Mouse (Mus musculus): ENCODE measurements at regions not wholly inside any gene's neighbourhood (a gene's known extent, or its start where the extent isn't known, plus 50 kb on each side); places are given as distances from the start of the nearest gene placed in this dataset.

GRCm38 (mm10) chr5:83890619-83891185 is 526.5 kb downstream of the Epha5 start:
- Histone ChIP-seq H3K4me3 (replicated peaks; ENCODE audit: insufficient read depth, low read depth, low read length) (no peak overlapping the region), H3K27ac (ENCODE audit: insufficient read depth, low read length) (no peak overlapping the region), H3K4me1 (ENCODE audit: control insufficient read depth, insufficient read depth, low read length) (no peaks in the 10 kb centered on the region), H3K27me3 (ENCODE audit: control insufficient read depth, insufficient read depth, low read length) (no peaks in the 10 kb centered on the region)
- TF ChIP-seq POLR2A (IDR thresholded peaks at IDR 0.05; ENCODE audit: borderline replicate concordance, insufficient read depth, low read length) (no peak), CTCF (IDR thresholded peaks at IDR 0.05; ENCODE audit: borderline replicate concordance, insufficient read depth, low read depth, low read length) (no peak)
- DNase-seq: no peak
- 57% methylated on average over 2 of the region's 2 CpGs for WGBS

GRCm38 (mm10) chr5:83872052-83872451 is 517.1 kb upstream of the Tecrl start:
- TF ChIP-seq POLR2A (IDR thresholded peaks at IDR 0.05; ENCODE audit: borderline replicate concordance, insufficient read depth, low read length) (no peak), CTCF (IDR thresholded peaks at IDR 0.05; ENCODE audit: borderline replicate concordance, insufficient read depth, low read depth, low read length) (no peak)
- no peaks in the 10 kb centered on the region for H3K27me3 ChIP-seq (ENCODE audit: control insufficient read depth, insufficient read depth, low read length)
- 47% methylated on average over 1 of the region's 1 CpGs for WGBS
- no peak overlapping the region for H3K4me3 ChIP-seq (replicated peaks; ENCODE audit: insufficient read depth, low read depth, low read length)
- no peaks in the 10 kb centered on the region for H3K4me1 ChIP-seq (ENCODE audit: control insufficient read depth, insufficient read depth, low read length)
- DNase-seq: no peak
- H3K27ac ChIP-seq (ENCODE audit: insufficient read depth, low read length): no peak overlapping the region

GRCm38 (mm10) chr5:83868359-83868758 is 513.4 kb upstream of the Tecrl start:
- Histone ChIP-seq H3K4me1 (ENCODE audit: control insufficient read depth, insufficient read depth, low read length) (no peaks in the 10 kb centered on the region), H3K27ac (ENCODE audit: insufficient read depth, low read length) (no peak overlapping the region), H3K27me3 (ENCODE audit: control insufficient read depth, insufficient read depth, low read length) (no peaks in the 10 kb centered on the region), H3K4me3 (replicated peaks; ENCODE audit: insufficient read depth, low read depth, low read length) (no peak overlapping the region)
- no peak for TF ChIP-seq CTCF (IDR thresholded peaks at IDR 0.05; ENCODE audit: borderline replicate concordance, insufficient read depth, low read depth, low read length)
- DNase-seq: no peak
- WGBS: 79% methylated on average over 4 of the region's 4 CpGs

GRCm38 (mm10) chr5:83861674-83862073 is 506.7 kb upstream of the Tecrl start:
- H3K4me1 ChIP-seq (ENCODE audit: control insufficient read depth, insufficient read depth, low read length): no peaks in the 10 kb centered on the region
- no peak overlapping the region for H3K4me3 ChIP-seq (replicated peaks; ENCODE audit: insufficient read depth, low read depth, low read length)
- H3K27me3 ChIP-seq (ENCODE audit: control insufficient read depth, insufficient read depth, low read length): no peaks in the 10 kb centered on the region
- no peak overlapping the region for H3K27ac ChIP-seq (ENCODE audit: insufficient read depth, low read length)
- no peak for DNase-seq
- no peak for TF ChIP-seq CTCF (IDR thresholded peaks at IDR 0.05; ENCODE audit: borderline replicate concordance, insufficient read depth, low read depth, low read length)
- TF ChIP-seq POLR2A (IDR thresholded peaks at IDR 0.05; ENCODE audit: borderline replicate concordance, insufficient read depth, low read length): no peak

- H3K4me1 ChIP-seq (ENCODE audit: control insufficient read depth, insufficient read depth, low read length): no peaks in the 10 kb centered on the region
- TF ChIP-seq POLR2A (IDR thresholded peaks at IDR 0.05; ENCODE audit: borderline replicate concordance, insufficient read depth, low read length) (no peak), CTCF (IDR thresholded peaks at IDR 0.05; ENCODE audit: borderline replicate concordance, insufficient read depth, low read depth, low read length) (no peak)
- WGBS: 17% methylated on average over 4 of the region's 4 CpGs
- DNase-seq: no peak
- H3K4me3 ChIP-seq (replicated peaks; ENCODE audit: insufficient read depth, low read depth, low read length): no peak overlapping the region
- H3K27me3 ChIP-seq (ENCODE audit: control insufficient read depth, insufficient read depth, low read length): no peaks in the 10 kb centered on the region
- no peak overlapping the region for H3K27ac ChIP-seq (ENCODE audit: insufficient read depth, low read length)
Measured at GRCm38 (mm10) chr5:83852022-83852421, 497.0 kb upstream of the Tecrl start.

- Histone ChIP-seq H3K4me1 (ENCODE audit: control insufficient read depth, insufficient read depth, low read length) (no peaks in the 10 kb centered on the region), H3K27me3 (ENCODE audit: control insufficient read depth, insufficient read depth, low read length) (no peaks in the 10 kb centered on the region), H3K27ac (ENCODE audit: insufficient read depth, low read length) (no peak overlapping the region), H3K4me3 (replicated peaks; ENCODE audit: insufficient read depth, low read depth, low read length) (no peak overlapping the region)
- no peak for DNase-seq
- TF ChIP-seq POLR2A (IDR thresholded peaks at IDR 0.05; ENCODE audit: borderline replicate concordance, insufficient read depth, low read length): no peak
- TF ChIP-seq CTCF (IDR thresholded peaks at IDR 0.05; ENCODE audit: borderline replicate concordance, insufficient read depth, low read depth, low read length): no peak
- 72% methylated on average over 2 of the region's 2 CpGs for WGBS
Measured at GRCm38 (mm10) chr5:83826561-83826960, 471.6 kb upstream of the Tecrl start.

DNA sequence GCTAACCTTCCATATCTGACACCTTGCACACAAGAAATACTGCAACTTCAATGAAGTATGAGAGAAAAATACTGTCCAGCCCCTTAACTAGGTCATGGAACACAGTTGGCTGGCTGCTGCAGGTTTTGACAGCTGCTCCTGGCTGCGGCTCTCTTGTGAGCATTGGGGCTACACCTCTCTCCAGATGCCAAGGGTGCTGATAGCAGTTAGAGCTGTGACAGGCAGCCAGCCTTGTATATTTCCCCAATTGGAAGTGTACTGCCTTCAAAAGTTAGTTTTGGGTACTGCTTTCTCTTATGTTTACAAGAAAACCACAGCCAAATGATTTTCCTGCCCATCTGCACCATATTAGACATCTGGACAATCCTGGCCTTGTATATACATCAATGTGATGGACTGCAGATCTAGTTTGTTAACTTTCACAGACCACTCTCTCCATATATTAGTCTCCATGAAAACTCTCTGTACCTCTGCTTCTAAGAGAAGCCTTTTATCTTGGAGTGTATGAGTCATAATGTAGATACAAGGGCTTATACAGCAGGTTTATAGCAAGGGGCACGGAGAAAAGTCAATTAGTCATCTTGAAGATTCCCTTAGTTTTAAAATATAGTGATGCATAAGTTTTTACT is 470.0 kb upstream of the Tecrl start:
- H3K4me3 ChIP-seq (replicated peaks; ENCODE audit: insufficient read depth, low read depth, low read length): no peak overlapping the region
- H3K4me1 ChIP-seq (ENCODE audit: control insufficient read depth, insufficient read depth, low read length): no peaks in the 10 kb centered on the region
- WGBS: 74% methylated on average over 2 of the region's 2 CpGs
- DNase-seq: no peak
- TF ChIP-seq CTCF (IDR thresholded peaks at IDR 0.05; ENCODE audit: borderline replicate concordance, insufficient read depth, low read depth, low read length): no peak
- TF ChIP-seq POLR2A (IDR thresholded peaks at IDR 0.05; ENCODE audit: borderline replicate concordance, insufficient read depth, low read length): no peak
- H3K27me3 ChIP-seq (ENCODE audit: control insufficient read depth, insufficient read depth, low read length): no peaks in the 10 kb centered on the region
- no peak overlapping the region for H3K27ac ChIP-seq (ENCODE audit: insufficient read depth, low read length)

DNA sequence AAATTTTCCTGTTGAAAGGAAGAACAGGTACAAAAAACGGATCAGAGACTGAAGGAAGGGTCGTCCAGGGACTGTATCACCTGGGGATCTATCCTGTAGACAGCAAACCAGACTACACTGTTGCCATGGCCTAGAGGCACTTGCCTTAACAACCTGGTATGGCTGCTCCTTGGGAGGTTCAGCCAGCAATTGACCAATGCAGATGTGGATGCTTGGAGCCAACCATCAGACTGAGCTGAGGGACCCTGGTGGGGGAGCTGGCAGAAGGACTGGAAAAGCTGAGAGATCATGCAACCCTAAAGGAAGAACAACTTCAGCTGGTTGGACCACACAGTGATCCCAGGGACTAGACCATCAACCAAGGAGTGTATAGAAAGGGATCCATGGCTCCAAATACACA is 456.3 kb upstream of the Tecrl start:
- TF ChIP-seq CTCF (IDR thresholded peaks at IDR 0.05; ENCODE audit: borderline replicate concordance, insufficient read depth, low read depth, low read length) (no peak), POLR2A (IDR thresholded peaks at IDR 0.05; ENCODE audit: borderline replicate concordance, insufficient read depth, low read length) (no peak)
- H3K27ac ChIP-seq (ENCODE audit: insufficient read depth, low read length): no peak overlapping the region
- H3K4me1 ChIP-seq (ENCODE audit: control insufficient read depth, insufficient read depth, low read length): no peaks in the 10 kb centered on the region
- H3K4me3 ChIP-seq (replicated peaks; ENCODE audit: insufficient read depth, low read depth, low read length): no peak overlapping the region
- 66% methylated on average over 2 of the region's 2 CpGs for WGBS
- H3K27me3 ChIP-seq (ENCODE audit: control insufficient read depth, insufficient read depth, low read length): no peaks in the 10 kb centered on the region; the same call in 1 of the 2 replicates
- DNase-seq: no peak

All from cerebellum, adult 2 months (tissue).